ENCODE assay signal across 8 mouse cellular contexts in genomic region chr3:148343256-148343632, GRCm38 (mm10).
DNase-seq lines count a peak whose midpoint lies in the region; ATAC-seq and TF ChIP-seq lines count a peak whose summit lies in the region.

No protein-coding gene starts in this region.

- no peak for ATAC-seq in midbrain, postnatal 0 days (ENCODE audit: low FRiP score)
- ATAC-seq in forebrain, postnatal 0 days = no peak
- no peak for ATAC-seq in intestine, postnatal 0 days

- WGBS in midbrain, embryonic 10.5 days = under 1% methylated on average over 3 of the region's 3 CpGs
- WGBS in midbrain, postnatal 0 days = 8% methylated on average over 3 of the region's 3 CpGs
- 4% methylated on average over 3 of the region's 3 CpGs for WGBS in forebrain, postnatal 0 days
- WGBS in intestine, postnatal 0 days = 18% methylated on average over 3 of the region's 3 CpGs

- H3K36me3 ChIP-seq in midbrain, embryonic 10.5 days = no peaks in the 10 kb centered on the region
- H3K36me3 ChIP-seq in midbrain, postnatal 0 days (ENCODE audit: insufficient read depth, low read length) = no peaks in the 10 kb centered on the region
- H3K36me3 ChIP-seq in forebrain, postnatal 0 days (ENCODE audit: insufficient read depth) = no peaks in the 10 kb centered on the region
- H3K36me3 ChIP-seq in intestine, postnatal 0 days (ENCODE audit: control insufficient read depth, insufficient read depth) = no peaks in the 10 kb centered on the region

- DNase-seq in midbrain, embryonic 10.5 days (ENCODE audit: low spot score) = peak; percentile 84
- DNase-seq in midbrain, postnatal 0 days (ENCODE audit: low spot score) = no peak
- no peak for DNase-seq in forebrain, postnatal 0 days
- no peak for DNase-seq in MN1 (ENCODE audit: low spot score)
- DNase-seq in layer of hippocampus, postnatal 10 days (ENCODE audit: low spot score in 2 of 2) = no peak
- DNase-seq in cerebellum, postnatal 25 days = no peak
- no peak for DNase-seq in testis, postnatal 10 days (ENCODE audit: low spot score)

- no peak overlapping the region for H3K4me2 ChIP-seq in midbrain, postnatal 0 days (ENCODE audit: low read depth, low read length, poor library complexity, severe bottlenecking)
- 0 out of 2 replicates have a peak overlapping the region, but pooled peaks have one; percentile 26 for H3K4me2 ChIP-seq in forebrain, postnatal 0 days (ENCODE audit: low read depth)
- H3K4me2 ChIP-seq in intestine, postnatal 0 days (replicated peaks; ENCODE audit: low read depth) = 0 out of 2 replicates have a peak overlapping the region, but pooled peaks have one; percentile 21

- peak overlapping the region; percentile 86 for H3K27ac ChIP-seq in midbrain, embryonic 10.5 days (replicated peaks)
- H3K27ac ChIP-seq in midbrain, postnatal 0 days (ENCODE audit: low read depth, low read length) = no peak overlapping the region
- H3K27ac ChIP-seq in forebrain, postnatal 0 days (ENCODE audit: low read depth, low read length) = no peak overlapping the region
- no peak overlapping the region for H3K27ac ChIP-seq in intestine, postnatal 0 days (ENCODE audit: low read depth, low read length)

- no peaks in the 10 kb centered on the region for H3K9me3 ChIP-seq in midbrain, embryonic 10.5 days (replicated peaks)
- H3K9me3 ChIP-seq in midbrain, postnatal 0 days (ENCODE audit: low read length) = no peaks in the 10 kb centered on the region
- no peaks in the 10 kb centered on the region for H3K9me3 ChIP-seq in forebrain, postnatal 0 days (ENCODE audit: low read length)
- H3K9me3 ChIP-seq in intestine, postnatal 0 days (ENCODE audit: control insufficient read depth) = no peaks in the 10 kb centered on the region

- peaks cover 32% of the 10 kb centered on the region for H3K27me3 ChIP-seq in midbrain, embryonic 10.5 days (ENCODE audit: low read depth, poor library complexity, severe bottlenecking)
- no peaks in the 10 kb centered on the region for H3K27me3 ChIP-seq in midbrain, postnatal 0 days (ENCODE audit: insufficient read depth, low read length)
- no peaks in the 10 kb centered on the region for H3K27me3 ChIP-seq in forebrain, postnatal 0 days (ENCODE audit: insufficient read depth, low read length)
- no peaks in the 10 kb centered on the region for H3K27me3 ChIP-seq in intestine, postnatal 0 days (replicated peaks; ENCODE audit: control insufficient read depth, insufficient read depth, low read length)

- 0 out of 2 replicates have a peak overlapping the region, but pooled peaks have one; percentile 21 for H3K4me3 ChIP-seq in midbrain, embryonic 10.5 days
- no peak overlapping the region for H3K4me3 ChIP-seq in midbrain, postnatal 0 days (ENCODE audit: low read depth, low read length)
- H3K4me3 ChIP-seq in forebrain, postnatal 0 days (ENCODE audit: low read depth, low read length) = no peak overlapping the region
- no peak overlapping the region for H3K4me3 ChIP-seq in intestine, postnatal 0 days (ENCODE audit: low read depth, low read length)

- no peak overlapping the region for H3K9ac ChIP-seq in midbrain, postnatal 0 days (replicated peaks; ENCODE audit: low read length, poor library complexity, severe bottlenecking)
- H3K9ac ChIP-seq in forebrain, postnatal 0 days = no peak overlapping the region
- H3K9ac ChIP-seq in intestine, postnatal 0 days (ENCODE audit: low read depth, low read length) = no peak overlapping the region

- TF ChIP-seq CTCF in midbrain, postnatal 0 days (IDR thresholded peaks at IDR 0.05) = no peak
- TF ChIP-seq CTCF in forebrain, postnatal 0 days (IDR thresholded peaks at IDR 0.05; ENCODE audit: low read depth) = no peak
- TF ChIP-seq CTCF in intestine, postnatal 0 days (IDR thresholded peaks at IDR 0.05; ENCODE audit: low read depth) = no peak

- peaks cover 34% of the 10 kb centered on the region for H3K4me1 ChIP-seq in midbrain, embryonic 10.5 days
- H3K4me1 ChIP-seq in midbrain, postnatal 0 days (ENCODE audit: insufficient read depth, low read length) = peaks cover 4% of the 10 kb centered on the region; the same call in 1 of the 2 replicates
- H3K4me1 ChIP-seq in forebrain, postnatal 0 days (ENCODE audit: insufficient read depth) = no peaks in the 10 kb centered on the region
- no peaks in the 10 kb centered on the region for H3K4me1 ChIP-seq in intestine, postnatal 0 days (replicated peaks; ENCODE audit: control insufficient read depth, insufficient read depth, low read length)
